ENCODE assay signal across 13 mouse cellular contexts in the genomic region with DNA sequence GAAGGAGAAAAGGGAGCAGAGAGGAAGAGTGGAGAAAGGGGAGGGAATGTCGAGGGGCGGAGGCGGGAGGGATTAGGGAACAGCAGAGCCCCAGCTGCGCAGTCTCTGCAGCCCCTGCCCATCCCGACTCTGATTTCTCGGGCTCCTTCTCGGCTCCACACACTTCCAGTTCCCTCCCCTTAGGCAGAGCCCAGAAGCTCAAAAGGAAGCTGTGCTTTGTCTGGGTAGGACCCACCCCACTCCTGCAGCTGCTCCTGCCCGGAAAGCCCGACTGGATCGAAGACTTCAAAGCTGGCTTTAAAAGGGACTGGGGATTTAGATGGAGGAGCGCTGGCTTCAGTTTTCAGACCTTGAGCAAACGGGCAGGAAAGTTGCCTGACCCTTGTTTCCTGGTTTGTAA. TPM values are rescaled to one million over a fixed set of nuclear protein-coding genes. Genes with fewer than 3 reads are reported as not detected.
A peak's percentile ranks its signal among the peaks of the same experiment; 100 is the strongest.
DNase-seq lines count a peak whose midpoint lies in the region; ATAC-seq lines count a peak whose summit lies in the region.
"Had no signal": no experiment of that assay in that cellular context is flagged by ENCODE, and none has a peak within 500 bp of the region (broad histone marks: within the 10 kb centered on the region; RNA-seq: fewer than 3 reads in every experiment).

No protein-coding gene starts in this region.

- 1% methylated on average over 12 of the region's 12 CpGs for WGBS in heart, embryonic 15.5 days
- under 1% methylated on average over 12 of the region's 12 CpGs for WGBS in forebrain, embryonic 15.5 days
- WGBS in midbrain, embryonic 14.5 days, result under 1% methylated on average over 12 of the region's 12 CpGs

- H3K27me3 ChIP-seq in heart, embryonic 15.5 days, result peaks cover 84% of the 10 kb centered on the region
- peaks cover 71% of the 10 kb centered on the region for H3K27me3 ChIP-seq in forebrain, embryonic 15.5 days
- peaks cover 50% of the 10 kb centered on the region for H3K27me3 ChIP-seq in midbrain, embryonic 14.5 days (ENCODE audit: control insufficient read depth, insufficient read depth, low read length)

- H3K4me2 ChIP-seq in heart, embryonic 15.5 days, result no peak overlapping the region
- H3K4me2 ChIP-seq in forebrain, embryonic 15.5 days (replicated peaks), result no peak overlapping the region
- peak overlapping the region; percentile 24; the same call in 1 of the 2 replicates for H3K4me2 ChIP-seq in midbrain, embryonic 14.5 days (ENCODE audit: low read length)

- H3K4me3 ChIP-seq in heart, embryonic 15.5 days, result 0 out of 2 replicates have a peak overlapping the region, but pooled peaks have one; percentile 5
- no peak overlapping the region for H3K4me3 ChIP-seq in forebrain, embryonic 15.5 days
- no peak overlapping the region for H3K4me3 ChIP-seq in midbrain, embryonic 14.5 days (replicated peaks; ENCODE audit: low read depth, low read length)

- DNase-seq in heart, adult 18-20 months, result no peak
- DNase-seq in ZHBTc4 (ENCODE audit: low read depth, low spot score), result peak; percentile 69
- peak; percentile 42 for DNase-seq in midbrain, embryonic 14.5 days
- DNase-seq in ovary, postnatal 36 days (ENCODE audit: low spot score), result no peak
- DNase-seq in spleen, adult 18-20 months, result no peak
- DNase-seq: kidney, postnatal 10 days; liver had no signal

- H3K36me3 ChIP-seq in heart, embryonic 15.5 days, result no peaks in the 10 kb centered on the region
- no peaks in the 10 kb centered on the region for H3K36me3 ChIP-seq in forebrain, embryonic 15.5 days
- no peaks in the 10 kb centered on the region for H3K36me3 ChIP-seq in midbrain, embryonic 14.5 days (ENCODE audit: control insufficient read depth, insufficient read depth, low read length)

- no peak overlapping the region for H3K9ac ChIP-seq in heart, embryonic 15.5 days
- no peak overlapping the region for H3K9ac ChIP-seq in forebrain, embryonic 15.5 days (replicated peaks)
- no peak overlapping the region for H3K9ac ChIP-seq in midbrain, embryonic 14.5 days (replicated peaks; ENCODE audit: low read length)

- no peaks in the 10 kb centered on the region for H3K4me1 ChIP-seq in heart, embryonic 15.5 days (replicated peaks)
- peaks cover 8% of the 10 kb centered on the region; the same call in 1 of the 2 replicates for H3K4me1 ChIP-seq in forebrain, embryonic 15.5 days
- H3K4me1 ChIP-seq in midbrain, embryonic 14.5 days (ENCODE audit: control insufficient read depth, insufficient read depth, low read length), result no peaks in the 10 kb centered on the region

- H3K9me3 ChIP-seq in heart, embryonic 15.5 days (replicated peaks), result no peaks in the 10 kb centered on the region
- H3K9me3 ChIP-seq in forebrain, embryonic 15.5 days, result 0 out of 2 replicates have a peak, but pooled peaks cover 2% of the 10 kb centered on the region
- H3K9me3 ChIP-seq in midbrain, embryonic 14.5 days (ENCODE audit: control insufficient read depth, low read length), result 0 out of 2 replicates have a peak, but pooled peaks cover 6% of the 10 kb centered on the region

- no peak for ATAC-seq in heart, embryonic 15.5 days (replicated peaks; ENCODE audit: insufficient number of reproducible peaks, insufficient read depth, low FRiP score, low read depth)
- 0 out of 2 replicates have a peak, but pooled peaks have one; percentile 33 for ATAC-seq in forebrain, embryonic 15.5 days (replicated peaks)
- ATAC-seq in midbrain, embryonic 14.5 days (ENCODE audit: low FRiP score, low TSS enrichment), result peak; percentile 48; the same call in 1 of the 2 replicates
- no peak for ATAC-seq in cerebellum, adult (ENCODE audit: insufficient number of reproducible peaks, low FRiP score, low TSS enrichment)
- ATAC-seq: activated CD4-positive, CD25-positive, alpha-beta regulatory T cell, adult 4 months had no signal

- no peak overlapping the region for H3K27ac ChIP-seq in heart, embryonic 15.5 days
- H3K27ac ChIP-seq in forebrain, embryonic 15.5 days (replicated peaks), result no peak overlapping the region
- no peak overlapping the region for H3K27ac ChIP-seq in midbrain, embryonic 14.5 days (replicated peaks; ENCODE audit: low read depth, low read length)
- H3K27ac ChIP-seq: macrophage had no signal

RNA-seq across cellular contexts. Expression of a gene that starts 9.7 kb away (rescaled TPM):
- 0.08 and 0.27 TPM in 2 replicates for polyA plus RNA-seq in heart, embryonic 15.5 days (2015; fragmentation: Nextera tagmentation; extraction: Ambion mirVana)
- not detected for total RNA-seq in heart, adult 18-20 months (2021)
- polyA plus RNA-seq in forebrain, embryonic 15.5 days (2015; fragmentation: Nextera tagmentation; extraction: Ambion mirVana), result 0.18 TPM in 1 of 2 replicates, not detected in the other
- 3.3 and 6.2 TPM in 2 replicates for polyA plus RNA-seq in midbrain, embryonic 14.5 days (2014; fragmentation: Nextera tagmentation; extraction: Ambion mirVana)
- total RNA-seq: granulocyte monocyte progenitor cell, adult 5-6 weeks had no signal
- polyA plus RNA-seq: activated CD4-positive, CD25-positive, alpha-beta regulatory T cell, adult 4 months; macrophage had no signal

RNA-seq across cellular contexts. Expression of a gene that starts 30.7 kb away (rescaled TPM):
- polyA plus RNA-seq in heart, embryonic 15.5 days (2015; fragmentation: Nextera tagmentation; extraction: Ambion mirVana), result 392 and 425 TPM in 2 replicates
- total RNA-seq in heart, adult 18-20 months (2021), result 100 to 1,000 TPM; 151 to 158 TPM
- polyA plus RNA-seq in forebrain, embryonic 15.5 days (2015; fragmentation: Nextera tagmentation; extraction: Ambion mirVana), result 492 and 513 TPM in 2 replicates
- 485 and 506 TPM in 2 replicates for polyA plus RNA-seq in midbrain, embryonic 14.5 days (2014; fragmentation: Nextera tagmentation; extraction: Ambion mirVana)

RNA-seq across cellular contexts. Expression of a gene that starts 46.5 kb away (rescaled TPM):
- 9.1 and 9.5 TPM in 2 replicates for polyA plus RNA-seq in heart, embryonic 15.5 days (2015; fragmentation: Nextera tagmentation; extraction: Ambion mirVana)
- 1 to 10 TPM; 3.8 to 4.1 TPM for total RNA-seq in heart, adult 18-20 months (2021)
- 3.0 and 4.3 TPM in 2 replicates for polyA plus RNA-seq in forebrain, embryonic 15.5 days (2015; fragmentation: Nextera tagmentation; extraction: Ambion mirVana)
- 4.7 and 5.5 TPM in 2 replicates for polyA plus RNA-seq in midbrain, embryonic 14.5 days (2014; fragmentation: Nextera tagmentation; extraction: Ambion mirVana)
- total RNA-seq: granulocyte monocyte progenitor cell, adult 5-6 weeks had no signal
- polyA plus RNA-seq: activated CD4-positive, CD25-positive, alpha-beta regulatory T cell, adult 4 months; macrophage had no signal

Comparison
In these comparisons a context has a peak if more than half of its experiments do, and no peak if none do; other contexts are left out.
1. ATAC-seq: peak in forebrain, embryonic 15.5 days (single experiment) and midbrain, embryonic 14.5 days (single experiment); none in heart, embryonic 15.5 days (single experiment) and cerebellum, adult (single experiment).
2. DNase-seq: peak in ZHBTc4 (single experiment) and midbrain, embryonic 14.5 days (single experiment); none in heart, adult 18-20 months (0 of 2), ovary, postnatal 36 days (single experiment) and spleen, adult 18-20 months (0 of 2).